Mouse (Mus musculus) right cerebral cortex, postnatal 36 days (tissue): ENCODE results near the gene G6pc3.

Experiments used
- DNase-seq, 2 experiments: peaks; one replicate each; pipeline ENCODE4 v3.0.0; 2022; ENCODE audit warnings: low spot score in 2 of 2, mixed read lengths in 1 of 2

The G6pc3 gene

DNA sequence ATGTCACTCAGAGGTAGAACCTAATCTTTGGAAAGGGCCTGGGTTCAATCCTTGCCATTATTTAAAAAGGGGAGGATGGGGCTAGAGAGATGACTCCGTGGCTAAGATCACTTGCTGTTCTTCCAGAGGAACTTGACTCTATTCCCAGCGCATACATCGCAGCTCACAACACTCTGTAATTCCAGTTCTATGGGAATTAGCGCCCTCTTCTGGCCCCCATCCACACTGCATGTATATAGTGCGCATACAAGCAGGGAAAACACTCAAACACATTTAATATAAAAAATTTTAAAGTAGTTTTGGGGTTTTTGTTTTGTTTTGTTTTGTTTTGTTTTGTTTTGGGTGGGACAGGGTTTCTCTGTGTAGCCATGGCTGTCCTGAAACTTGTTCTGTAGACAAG lies 52.5 kb downstream of the G6pc3 start:
- DNase-seq, result no peak
